Mouse (Mus musculus) forelimb bud, embryonic 11.5 days (tissue): ENCODE measurements around the gene Lemd1.
A peak's percentile ranks its signal among the peaks of the same experiment; 100 is the strongest.

Source experiments
- DNase-seq: peaks from one replicate; pipeline ENCODE4 v3.0.0-alpha.2; 2012; ENCODE audit warnings: low read depth, low spot score

The Lemd1 gene

DNA sequence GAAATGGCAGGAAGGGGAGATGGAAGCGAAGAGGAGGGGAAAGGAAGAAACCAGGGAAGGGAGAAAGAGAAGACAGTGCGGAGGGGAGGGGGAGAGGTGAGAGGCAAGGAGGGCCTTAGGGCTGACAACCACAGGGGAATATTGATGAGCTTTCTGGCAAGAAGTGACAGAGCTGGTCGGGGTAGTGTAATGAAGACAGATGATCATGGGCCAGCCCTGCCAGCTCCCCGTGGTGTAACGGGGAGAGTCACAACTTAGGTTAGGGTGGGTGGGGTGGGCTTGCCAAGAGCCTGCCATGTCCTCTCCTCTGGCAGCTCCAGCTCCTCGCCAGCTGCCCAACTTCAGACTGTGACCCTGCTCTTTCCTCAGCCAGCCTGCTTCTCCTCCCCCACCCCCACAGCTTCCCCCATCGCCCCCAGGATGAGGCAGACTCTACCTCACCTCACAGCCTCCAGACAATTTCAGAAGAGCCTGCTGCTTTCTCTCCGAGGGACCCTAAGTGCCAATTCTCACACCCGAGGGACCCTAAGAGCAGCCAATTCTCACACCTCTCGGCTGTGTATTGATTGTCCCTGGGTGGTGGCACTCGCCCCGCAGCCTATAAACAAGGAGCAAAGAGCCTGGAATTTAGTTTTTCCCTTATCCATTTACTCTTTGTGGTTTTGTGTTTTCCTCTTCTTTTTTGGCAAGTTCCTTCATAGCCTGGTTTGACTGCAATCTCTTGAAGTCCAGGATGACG lies 26.3 kb upstream of the Lemd1 start:
- no peak for DNase-seq

DNA sequence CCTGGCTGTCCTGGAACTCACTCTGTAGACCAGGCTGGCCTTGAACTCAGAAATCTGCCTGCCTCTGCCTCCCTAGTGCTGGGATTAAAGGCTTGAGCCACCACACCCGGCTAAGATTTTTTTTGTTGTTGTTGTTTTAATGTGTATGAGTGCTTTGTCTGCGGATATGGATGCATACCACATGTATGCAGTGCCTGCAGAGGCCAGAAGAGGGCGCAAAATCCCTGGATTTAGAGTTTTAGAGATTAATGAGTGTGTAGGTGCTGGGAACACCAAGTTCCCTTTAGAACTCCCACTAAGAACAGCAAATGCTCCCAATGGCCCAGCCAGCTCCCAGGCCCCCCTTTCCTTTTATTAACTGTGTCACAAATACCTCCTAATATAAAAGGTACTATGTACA lies 25.4 kb upstream of the Lemd1 start:
- DNase-seq = no peak

DNA sequence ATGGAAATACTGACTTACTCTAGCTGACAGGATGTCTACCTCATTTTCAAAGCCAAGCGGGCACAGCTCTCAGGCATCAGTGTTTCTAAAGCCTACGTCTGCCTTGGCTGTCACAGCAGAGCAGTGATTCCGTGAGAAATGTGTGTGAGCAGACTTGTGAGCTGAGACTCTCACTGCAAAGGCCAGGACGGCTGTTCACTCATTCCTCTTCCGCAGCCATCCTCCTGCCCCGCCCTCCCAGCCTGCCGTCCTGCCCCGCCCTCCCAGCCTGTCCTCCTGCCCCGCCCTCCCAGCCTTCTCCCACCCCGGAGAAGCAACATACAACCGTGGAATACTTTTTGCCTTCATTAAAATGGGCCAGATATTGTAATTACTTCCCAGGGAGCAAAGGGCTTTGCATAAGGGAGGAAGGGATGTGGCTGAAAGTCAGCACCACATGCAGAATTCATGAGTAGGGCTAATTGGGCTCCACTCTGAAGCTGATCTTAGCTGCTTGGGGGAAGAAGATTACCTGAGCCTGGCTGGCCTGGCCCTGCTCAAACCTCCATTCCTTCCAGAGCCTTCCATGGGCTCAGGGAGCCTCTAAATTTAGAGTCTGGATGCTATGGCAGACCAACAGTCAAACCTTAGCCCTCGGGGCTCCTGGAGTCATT lies 23.0 kb upstream of the Lemd1 start:
- DNase-seq = no peak

DNA sequence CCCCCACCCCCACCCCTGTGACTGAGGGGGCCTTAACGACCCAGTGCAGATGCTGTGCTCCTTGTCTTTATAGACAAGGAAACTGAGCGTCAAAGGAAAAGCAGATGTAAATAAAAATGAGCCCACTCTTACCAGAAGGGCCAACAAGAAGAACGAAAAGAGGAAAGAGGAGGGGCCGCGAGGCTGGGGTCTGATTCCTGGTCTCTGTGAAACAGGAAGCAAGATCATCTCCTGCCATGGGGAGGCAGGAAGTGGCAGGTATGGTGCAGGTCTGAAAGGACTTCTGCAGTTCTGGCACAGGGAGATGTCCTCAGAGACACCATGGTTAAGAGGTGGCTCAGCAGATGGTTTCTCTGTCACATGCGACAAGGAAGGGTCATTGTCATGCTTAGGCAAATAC lies 20.5 kb upstream of the Lemd1 start:
- DNase-seq = no peak

DNA sequence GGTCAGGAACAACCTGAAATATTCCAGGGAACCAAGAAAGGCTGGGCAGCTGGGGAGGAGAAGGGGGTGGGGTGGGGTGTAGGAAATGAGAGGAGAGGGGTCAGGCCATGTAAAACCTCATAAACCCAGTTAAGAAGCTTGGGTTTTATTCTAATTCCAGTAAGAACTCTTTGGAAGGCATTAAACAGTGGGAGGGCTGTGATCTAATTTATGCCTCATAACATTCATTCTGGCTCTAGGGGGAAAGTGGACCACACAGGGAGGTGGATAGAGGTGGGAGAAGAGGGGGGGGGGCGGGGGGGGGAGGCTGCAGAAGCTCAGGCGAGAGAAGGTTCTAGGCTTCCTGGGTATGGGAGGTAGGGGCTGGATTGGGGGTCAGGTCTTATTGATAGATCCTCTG lies 19.6 kb upstream of the Lemd1 start:
- DNase-seq = peak; percentile 64

DNA sequence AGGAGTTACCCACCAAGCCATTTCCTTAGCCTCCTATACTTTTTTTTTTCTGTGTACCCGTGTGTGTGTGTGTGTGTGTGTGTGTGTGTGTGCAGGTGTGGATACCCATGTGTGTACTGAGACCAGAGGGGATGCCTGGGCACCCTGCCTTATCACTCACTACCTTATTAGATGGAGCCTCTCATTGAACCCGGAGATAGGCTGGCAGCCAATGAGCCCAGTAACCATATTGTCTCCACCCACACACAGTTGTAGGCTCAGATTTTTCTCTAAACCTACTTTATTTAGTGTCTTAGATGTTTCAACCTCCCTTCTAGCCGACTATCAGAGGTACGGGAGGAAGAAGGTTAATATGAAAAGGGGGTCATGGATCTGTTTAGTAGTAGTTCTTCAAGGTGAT lies 4.9 kb upstream of the Lemd1 start:
- no peak for DNase-seq

DNA sequence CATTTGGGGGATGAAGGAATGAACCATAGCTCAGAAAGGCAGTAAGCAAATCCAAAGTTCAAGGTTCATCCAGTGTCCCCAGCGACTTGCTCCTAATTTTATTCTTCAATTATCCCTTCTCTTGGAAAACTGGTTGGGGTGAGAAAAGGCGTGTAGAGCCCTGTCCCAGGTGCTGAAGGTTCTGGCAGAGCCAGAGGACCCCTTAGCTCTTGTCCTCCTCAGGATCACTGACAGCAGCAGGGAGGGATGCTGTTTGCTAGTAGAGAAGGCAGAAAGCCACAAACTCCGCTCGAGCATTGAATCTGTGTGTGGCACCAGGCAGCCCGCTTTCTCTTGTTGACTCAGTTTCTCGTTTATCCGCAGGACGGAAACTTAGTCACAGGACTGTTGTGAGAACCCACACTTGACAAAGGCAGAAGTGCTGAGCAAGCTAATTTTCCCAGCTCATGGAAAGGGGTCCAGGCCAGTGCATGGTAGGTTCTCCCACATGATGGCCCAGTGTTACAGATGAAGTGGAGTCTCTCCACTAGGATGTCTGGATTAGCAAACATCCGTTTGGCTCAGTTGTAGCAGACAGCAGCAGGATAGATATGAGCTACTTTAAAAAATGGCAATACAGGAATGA lies 2.7 kb upstream of the Lemd1 start:
- DNase-seq = no peak

DNA sequence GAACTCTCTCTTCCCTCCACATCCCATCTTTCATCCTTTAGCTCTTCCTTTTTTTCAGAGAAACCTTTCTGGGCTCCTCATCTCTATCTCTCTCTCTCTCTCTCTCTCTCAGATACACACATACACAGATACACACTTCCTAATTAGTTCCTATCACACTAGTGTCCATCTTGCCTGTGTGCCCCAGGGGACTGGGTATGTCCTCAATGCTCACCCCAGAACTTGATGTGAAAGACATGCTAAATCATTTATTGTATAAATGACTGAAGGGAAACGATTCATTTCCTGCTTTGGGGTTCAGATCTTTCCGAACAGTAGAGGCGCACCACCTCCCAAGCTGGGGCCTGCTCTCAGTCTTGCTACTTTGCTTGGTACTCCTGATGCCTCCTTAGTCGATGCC lies 2.0 kb upstream of the Lemd1 start:
- no peak for DNase-seq

DNA sequence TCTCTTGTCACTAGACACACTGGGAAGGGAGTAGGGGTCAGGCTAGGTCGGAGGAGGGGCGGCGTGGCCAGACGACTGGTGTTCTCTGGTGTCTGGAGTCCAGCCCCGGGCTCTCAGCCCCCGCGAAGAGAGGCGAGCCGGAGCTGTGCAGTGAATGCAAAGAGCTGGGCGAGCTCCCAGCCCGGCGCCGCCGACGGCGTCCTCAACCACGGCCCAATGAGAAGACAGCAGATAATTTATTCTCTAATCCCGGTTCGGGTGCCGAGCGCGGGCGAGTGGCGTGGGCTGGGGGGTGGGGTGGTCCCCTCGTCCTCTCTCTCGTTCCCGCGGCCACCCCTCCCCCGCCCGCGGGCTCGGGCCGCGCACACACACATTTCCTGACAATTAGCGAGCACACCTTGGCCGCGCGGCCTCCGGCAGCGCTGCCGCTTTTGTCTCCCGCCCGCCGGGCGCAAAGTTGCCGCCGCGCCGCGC lies 1.2 kb upstream of the Lemd1 start:
- DNase-seq = peak; percentile 69

DNA sequence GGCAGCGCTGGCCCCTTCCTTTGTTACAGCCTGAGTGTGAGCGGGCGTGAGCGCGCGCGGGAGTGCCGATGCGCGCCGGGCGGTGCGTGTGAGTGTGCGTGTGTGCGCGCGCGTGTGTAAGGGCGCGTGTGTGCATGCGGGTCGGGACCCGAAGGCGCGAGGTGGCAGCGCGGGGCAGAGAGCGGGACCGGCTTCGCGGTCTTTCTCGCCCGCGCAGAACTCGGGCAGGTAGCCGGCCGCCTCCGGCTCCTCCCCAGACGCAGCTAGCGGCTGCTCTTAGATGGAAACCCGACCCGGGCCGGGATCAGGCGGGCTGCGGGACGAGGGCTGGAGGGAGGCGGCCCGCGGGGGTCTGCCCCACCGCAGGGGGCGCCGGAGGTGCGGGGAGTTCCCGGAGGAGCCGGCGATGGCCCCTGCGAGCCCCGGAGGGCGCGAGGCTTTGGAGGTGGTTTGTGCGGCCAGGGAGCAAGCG lies 574 bp upstream of the Lemd1 start:
- DNase-seq = peak; percentile 51

DNA sequence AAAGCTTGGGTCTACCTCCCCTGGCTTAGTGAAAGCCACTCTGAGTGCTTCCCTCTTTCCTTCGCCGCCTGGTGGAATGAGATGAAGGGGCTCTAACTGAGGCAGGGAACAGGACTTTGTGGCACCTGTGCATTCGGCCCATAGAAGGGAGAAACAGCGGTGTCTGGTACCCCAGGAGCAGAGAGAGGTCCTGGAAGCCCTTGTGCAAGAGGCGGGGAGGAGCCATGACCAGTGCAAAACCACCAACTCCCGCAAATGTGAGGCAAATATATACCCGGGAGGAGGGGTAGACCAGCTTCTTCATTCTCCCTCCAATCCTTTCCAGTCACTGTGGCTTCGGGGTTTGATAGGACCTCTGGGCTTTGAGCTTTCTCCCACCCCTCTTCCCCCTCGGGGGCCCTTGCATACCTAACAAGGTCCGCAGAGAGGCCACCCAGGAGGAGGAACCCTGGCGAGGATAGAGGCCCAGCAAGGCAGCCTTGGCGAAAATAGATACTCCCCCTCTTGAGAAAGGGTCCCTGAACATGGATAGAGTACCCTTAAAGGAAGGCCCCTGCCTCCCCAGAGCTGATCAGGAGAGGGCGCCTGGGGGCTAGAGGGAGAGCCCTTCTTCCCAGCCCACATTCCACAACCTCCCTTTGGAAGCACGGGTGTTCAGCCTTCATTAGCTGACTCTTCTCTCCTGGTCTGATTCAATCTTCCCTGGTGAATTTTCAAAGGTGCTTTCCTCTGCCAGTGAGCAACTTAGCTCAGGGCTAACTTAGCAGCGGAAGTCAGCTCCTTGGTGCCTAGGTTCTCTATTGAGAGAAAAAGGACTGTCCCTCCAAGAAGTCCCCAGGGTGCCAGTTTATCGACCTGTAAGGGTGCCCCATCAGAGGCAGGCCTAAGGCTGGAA lies 802 bp downstream of the Lemd1 start:
- no peak for DNase-seq

DNA sequence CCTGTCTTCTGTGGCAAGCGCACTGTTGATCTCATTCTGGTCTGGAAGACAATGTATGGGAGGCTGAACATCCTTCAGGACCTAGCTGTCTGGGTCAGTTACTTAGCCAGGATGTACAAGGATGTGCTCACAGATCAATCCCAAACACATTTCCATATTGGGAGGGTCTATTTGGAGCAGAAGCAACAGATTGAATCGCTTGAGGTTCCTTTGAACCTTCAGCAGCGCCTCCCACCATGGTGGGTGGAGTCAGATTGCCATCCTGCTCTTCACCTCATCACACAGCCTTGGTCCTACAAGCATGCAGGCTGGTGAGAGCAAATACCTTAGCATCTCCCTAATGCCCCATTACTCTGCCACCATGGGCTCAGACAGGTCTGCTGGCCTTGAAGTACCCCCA lies 2.6 kb downstream of the Lemd1 start:
- no peak for DNase-seq

DNA sequence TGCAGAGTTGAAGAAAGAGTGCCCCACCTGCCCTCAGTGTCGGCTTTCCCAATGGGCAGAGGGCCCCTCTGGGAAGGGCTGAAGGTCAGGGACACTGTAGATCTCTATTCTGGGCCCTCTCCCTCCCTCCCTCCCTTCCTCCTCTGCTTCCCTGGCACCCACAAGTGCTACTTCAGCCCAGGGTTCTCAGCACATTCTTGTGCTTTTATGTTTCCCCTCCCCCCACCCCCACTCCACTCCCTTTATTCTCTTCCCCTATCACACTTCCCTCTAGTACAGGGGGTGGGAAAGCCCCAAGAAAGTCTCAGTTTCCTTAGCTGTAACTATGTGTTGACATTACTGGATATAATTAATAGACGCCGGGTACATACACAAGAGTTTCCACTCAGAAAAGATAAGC lies 3.4 kb downstream of the Lemd1 start:
- no peak for DNase-seq

DNA sequence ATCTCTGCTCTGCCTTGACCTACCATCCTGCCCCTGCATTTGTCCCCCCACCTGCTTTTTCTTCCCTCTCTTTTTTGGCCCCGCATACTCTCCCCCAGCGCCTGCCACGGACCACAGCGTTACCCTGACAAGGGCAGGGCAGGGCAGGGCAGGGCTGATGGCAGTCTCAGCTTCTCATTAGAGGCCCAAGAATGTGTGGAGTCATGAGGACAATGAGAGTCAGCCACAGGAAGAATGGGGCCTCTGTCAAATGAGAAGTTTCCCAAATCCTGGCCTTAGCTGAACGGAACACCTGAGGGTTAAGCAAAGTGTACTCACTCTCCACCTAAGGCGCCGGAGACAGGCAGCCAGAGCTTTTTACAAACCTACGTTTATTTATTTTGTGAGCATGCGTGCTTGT lies 3.9 kb downstream of the Lemd1 start:
- no peak for DNase-seq

DNA sequence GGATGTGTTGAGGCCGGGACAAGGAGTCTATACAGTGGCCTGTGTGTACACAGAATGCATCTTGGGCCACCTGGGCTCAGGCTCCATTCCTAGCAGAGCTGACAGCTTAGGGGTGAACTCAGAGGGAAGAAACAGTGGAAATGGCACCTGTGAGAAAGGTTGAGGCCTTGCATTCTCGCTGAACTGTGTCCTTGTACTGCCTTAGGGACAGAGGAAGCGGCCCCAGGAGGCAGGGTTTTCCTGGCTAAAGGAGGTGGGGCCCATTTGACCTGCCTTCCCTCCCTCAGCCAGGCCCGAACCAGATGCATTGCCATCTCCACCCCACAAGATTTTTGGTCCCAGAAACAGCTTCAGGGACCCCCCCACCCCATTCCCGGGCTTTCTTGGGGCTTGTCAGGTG lies 4.5 kb downstream of the Lemd1 start:
- DNase-seq = no peak

DNA sequence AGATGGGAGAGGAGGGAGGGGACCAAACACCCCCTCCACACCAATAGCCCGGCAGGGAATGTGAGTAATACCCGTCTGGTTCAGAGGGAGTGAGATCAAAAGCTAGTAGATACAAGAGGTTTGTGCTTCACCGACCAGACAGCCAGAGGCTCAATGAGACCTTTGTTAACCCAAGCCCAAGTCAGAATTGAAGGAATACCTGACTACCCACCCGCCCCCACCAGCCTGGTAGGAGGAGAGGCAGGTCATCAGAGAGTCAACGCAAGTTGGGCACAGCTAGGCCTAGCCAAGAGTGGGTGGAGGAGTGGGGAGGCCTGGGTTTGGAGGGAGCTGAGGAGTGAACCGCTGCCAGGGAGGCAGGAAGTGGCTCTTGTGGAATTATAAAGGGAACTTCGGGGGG lies 5.1 kb downstream of the Lemd1 start:
- DNase-seq = no peak

DNA sequence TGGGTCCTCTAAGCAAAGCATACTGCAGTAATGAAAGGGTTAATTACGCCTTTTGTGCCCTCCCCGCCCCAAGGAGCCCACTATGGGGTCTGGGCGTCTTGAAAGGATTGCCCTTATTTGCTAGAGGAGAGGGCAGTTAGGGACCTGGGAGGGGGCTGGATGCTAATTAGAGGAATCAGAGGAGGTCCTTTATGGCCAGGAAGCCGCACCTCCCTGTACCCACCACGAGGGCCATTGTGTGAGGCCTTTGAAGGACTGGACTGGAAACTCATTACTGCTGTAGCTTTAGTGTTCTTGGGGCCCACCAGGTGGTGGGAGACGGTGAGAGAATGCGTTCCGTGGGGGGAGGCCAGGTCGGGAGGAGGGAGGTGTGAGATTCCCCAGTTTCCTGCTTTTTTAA lies 6.4 kb downstream of the Lemd1 start:
- DNase-seq = peak; percentile 63

DNA sequence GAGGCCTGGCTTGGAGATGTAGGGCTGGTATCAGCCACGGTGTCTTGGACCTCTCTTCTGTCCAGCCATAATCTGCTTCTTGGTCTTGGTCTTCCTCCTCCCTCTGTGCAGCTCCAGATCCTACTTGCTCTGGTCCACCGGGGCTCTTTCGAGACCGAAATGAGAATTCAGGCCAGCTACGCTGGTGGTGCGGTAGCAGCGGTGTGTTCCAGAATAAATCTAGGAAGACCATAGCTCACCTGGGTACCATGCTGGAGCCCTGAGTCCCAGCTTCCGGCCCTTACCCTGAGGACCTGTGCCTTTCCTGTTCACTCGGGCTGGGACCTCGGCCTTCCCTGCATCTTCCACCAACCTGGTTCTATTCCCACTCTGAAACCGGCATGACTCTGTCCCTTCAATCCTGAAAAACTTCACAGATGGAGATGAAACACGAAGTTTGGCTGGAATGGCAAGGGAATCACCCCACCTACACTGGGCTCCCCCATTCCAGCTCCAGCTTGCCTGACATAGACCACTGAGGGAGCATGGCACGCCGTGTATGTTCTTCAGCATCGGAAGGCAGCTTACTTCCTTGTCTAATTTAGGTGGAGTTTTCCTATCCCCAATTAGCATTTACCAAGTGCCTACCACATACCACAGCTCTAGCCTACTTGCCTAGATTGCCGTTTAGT lies 7.3 kb downstream of the Lemd1 start:
- DNase-seq = no peak

DNA sequence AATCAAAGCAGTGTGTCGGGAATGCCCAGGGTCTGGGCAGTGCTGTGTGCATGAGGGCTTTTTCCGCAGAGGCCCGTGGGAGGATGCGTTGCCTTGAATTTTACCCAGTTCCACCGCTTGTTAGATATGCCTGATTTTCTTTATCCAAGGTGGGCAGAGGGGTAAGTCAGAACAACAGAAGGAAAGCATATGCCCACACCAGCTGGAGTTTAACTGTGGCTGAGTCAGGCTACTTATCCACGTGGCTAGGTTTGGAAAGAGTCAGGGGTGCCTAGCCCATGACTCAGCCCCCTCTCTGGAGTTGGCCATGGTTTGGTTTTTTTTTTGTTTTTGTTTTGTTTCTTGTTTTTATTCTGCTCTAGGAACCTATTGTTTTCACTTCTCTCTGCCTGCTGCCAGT lies 8.0 kb downstream of the Lemd1 start:
- DNase-seq = no peak

DNA sequence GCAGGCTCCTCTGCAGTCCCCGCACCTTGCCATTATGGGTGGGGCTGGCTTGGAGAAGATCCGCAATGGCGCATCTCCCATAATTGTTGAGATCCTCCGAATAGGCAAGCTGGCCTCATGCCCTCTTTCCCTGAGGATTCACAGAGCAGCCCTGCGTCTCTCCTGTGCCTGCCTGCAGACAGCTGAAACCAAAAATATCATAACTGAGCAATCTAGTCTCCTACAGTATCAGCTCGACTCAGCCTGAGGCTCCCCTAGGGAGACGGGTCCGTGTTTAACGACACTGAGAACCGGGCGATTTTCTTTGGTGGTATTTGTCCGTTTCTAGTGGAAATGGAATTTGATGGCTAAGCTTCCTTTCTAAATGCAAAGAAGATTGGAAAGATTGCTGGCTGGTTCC lies 8.7 kb downstream of the Lemd1 start:
- no peak for DNase-seq
